Mouse (Mus musculus) cerebellum, adult 9-10 months (tissue): ENCODE measurements around the gene Plcl1.

Experiments used
- DNase-seq: peaks from one replicate; pipeline ENCODE4 v3.0.0; 2022

Gene Plcl1

DNA sequence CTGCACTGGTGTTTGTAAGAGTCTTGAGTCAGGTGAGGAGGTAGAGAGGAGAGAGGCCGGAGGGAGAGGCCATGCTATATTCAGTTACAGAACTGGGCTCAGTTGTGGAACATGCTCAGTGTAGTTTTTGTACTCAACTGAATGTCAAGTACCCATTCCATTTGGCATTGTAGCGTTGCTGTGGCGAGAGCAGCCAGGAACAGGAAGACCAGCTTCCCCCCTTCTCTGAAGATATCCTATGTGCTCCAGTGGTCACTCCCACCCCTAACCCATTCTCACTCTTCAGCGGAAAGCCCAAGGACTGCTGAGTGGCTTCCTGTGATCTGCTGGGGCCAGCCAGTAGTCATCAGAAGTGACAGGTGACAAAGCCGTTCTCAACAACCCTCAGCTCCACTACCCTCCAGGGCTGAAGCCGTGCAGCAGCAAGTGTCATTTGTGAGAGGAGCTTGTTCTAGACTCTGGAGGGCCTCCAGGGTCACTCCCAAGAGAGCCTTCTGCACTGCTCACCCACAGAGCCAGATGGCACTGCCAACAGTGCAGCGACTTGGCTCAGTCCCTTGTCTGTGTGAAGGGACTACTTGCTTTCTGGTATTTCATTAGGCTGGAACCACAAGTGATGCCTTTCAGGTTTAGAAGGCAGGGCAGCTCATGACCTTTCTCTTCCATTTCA, 213.0 kb downstream of the Plcl1 start:
- DNase-seq: peak; percentile 9

- no peak for DNase-seq
Measured at GRCm38 (mm10) chr1:55631496-55631895, 225.8 kb downstream of the Plcl1 start.

DNA sequence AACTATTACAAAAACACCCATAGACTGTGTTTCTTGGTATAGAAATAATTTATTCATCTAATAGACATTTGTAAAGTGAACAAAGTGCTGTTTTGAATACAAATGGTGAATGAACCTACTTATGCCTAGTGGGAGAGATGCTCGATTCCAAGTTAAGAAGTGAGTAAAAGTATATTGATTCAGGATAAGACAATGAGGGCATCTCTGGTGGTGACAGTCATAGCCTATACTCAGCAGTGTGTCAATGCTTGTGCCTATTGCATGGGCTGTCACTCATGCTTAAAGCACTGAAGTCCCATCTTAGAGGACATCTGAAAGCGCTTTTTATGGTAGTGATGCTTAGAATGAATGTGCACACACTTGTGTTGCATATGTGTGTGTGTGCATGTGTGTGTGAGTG, 226.3 kb downstream of the Plcl1 start:
- DNase-seq: no peak

DNA sequence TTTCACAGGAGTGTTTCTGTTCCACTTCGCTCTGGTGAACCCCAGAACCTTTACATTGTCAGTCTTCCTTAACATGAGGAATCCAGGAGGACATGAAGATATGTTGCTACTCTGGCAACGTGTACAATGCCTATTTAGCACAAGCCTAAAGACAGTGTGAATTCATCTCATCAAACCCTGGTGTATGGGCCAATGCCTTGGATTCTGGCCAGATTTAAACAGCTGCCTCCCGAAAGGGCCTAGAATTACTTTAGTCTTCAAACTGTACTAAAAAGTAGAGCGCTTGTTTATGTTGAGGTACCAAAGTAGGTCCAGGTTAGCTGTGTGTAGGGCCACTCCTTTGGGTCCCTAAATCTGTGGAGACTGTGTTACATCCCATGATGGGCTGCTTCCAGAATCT, 227.6 kb downstream of the Plcl1 start:
- no peak for DNase-seq

DNA sequence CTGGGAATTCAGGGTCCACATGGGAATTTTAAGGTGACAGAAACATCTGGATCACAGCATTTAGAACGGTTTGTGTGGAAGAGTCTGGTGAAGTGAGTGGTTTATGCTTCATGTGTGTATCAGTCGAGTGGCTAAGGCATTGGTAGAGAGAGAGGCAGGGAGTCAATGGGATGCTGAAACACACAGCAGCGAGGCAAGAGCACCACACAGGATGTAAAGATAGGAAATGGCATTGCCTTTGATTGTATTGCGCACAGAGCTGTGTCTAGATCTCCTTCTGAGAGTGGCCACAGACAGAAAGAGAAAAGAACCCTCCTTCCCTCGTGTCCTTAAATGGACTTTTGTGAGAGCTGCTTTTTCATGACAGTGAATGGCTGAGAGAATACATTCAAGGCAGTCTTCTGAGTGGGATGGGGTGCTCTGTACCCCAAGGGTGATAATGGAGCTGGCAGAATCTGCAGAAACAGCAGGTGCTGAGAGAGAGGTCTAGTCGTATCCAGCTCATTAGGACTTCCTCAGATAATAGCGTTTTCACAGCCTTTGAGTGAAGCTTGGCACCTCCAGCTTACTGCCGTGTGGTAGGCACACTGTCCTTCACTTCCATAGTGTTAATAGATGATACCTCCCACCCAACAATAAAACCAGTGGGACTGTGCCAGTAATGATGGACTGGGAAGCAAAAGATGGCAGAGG, 253.9 kb downstream of the Plcl1 start:
- no peak for DNase-seq

DNA sequence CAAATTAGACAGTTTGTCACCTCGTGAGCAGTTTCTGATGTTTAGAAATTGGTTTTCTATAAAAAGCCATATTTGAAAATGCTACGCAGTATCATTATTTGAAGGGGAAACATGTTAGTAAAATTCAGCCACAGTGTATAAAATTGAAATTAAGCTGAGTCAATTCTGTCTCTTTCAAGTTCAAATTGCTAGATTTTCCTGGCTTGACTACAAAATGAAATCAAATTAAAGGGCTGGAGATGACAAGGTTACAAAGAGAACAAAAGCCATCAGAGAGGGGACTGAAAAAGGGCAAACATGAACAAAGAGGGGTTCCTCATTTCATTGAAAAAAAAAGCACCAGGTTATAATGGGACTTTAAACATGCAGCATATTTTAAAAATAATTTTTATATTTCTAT, 255.7 kb downstream of the Plcl1 start:
- no peak for DNase-seq

DNA sequence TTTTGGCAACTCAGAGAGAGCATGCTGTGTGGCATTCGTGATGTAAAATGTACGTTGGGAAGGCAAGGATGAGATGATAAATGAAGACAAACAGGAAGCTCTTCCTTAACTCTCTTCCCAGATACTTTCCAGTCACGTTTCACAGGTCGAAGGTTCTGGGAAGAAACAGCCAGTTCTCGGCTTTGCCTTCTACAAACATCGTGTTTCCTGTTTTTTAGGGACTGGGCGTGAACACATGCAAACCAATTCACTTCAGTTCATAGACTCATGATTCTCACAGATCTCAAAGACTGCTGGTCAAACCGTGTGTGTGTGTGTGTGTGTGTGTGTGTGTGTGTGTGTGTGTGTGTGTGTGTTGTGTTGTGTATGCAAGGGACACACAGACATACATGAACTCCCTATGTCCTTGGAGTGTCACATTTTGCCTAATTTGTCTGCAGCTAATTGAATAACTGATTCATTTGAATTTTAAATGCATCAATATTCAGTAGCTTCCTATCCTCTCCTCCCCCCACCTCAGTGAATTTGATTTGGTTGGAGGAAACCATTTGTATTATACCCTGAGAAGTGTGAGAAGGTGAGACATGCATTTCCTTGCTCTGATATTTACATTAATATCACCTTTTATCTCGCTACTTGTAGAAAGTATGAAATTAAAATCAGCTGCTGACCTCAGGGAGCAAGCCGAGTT, 259.6 kb downstream of the Plcl1 start:
- no peak for DNase-seq

DNA sequence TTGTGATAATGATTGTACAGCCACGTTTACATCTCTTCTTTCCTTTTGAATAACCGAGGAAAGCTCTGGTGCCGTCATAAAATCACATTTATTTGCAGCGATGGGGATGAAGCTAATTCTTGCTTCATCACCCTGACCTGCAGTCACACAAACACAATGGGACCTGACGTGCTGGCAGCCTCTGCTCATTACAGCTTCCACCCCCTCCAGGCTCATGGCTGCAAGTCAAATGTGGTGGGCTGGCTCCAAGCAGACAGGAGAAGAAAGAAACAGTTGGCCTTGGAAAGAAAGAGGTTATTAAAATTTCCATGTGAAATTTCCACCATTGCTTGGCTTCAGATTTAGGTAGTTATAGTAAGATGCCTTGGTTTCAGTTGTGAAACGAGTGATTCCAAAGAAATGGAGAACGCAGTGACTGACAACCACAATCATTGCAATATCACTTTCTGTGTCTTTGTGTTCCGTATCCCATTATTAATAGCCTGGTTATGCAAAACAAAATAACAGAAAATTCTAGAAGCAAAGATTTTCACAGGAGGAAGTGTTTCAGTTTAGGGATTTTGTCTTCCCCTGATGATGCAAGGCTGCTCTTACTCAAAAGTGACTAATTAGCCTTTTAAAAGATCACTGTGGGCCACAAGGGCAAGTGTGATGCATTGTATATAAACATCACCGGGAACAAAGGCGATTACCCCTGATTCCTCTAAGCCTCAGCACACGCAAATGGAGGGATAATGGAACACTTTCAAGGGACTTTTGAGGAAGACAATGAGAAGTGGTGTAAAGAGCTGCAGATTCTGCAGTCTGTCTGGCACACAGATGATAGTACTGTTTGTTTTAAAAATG, 260.3 kb downstream of the Plcl1 start:
- DNase-seq: peak; percentile 50

- DNase-seq: no peak
Measured at GRCm38 (mm10) chr1:55666798-55667197, 261.1 kb downstream of the Plcl1 start.

DNA sequence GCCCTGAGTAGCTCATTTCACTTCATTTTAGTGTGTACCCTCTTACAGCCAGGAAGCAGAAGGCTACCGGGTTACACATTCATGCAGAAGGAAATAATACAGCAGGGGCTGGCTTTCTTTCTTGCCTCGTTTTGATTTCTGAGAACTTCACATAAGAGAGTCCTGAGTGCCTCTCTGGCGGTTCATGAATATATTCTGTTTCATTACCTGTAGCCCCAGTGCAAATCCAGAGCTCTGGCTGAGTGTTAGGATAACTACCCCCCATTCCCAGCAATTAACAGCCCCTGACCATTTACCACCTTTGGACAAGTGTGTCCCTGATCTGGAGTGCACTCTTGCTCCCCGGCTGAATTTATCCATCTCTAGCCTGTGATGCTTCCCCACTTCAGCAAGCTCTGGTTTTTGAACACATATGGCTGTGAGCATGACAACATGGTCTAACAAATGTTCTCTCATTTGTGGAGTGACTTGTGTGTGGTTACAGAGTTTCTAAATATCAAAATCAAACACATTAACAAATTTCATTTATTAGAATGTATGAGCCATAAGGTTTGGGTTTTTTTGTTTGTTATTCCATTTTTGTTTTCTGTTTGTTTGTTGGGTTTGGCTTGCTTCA, 263.0 kb downstream of the Plcl1 start:
- DNase-seq: no peak

DNA sequence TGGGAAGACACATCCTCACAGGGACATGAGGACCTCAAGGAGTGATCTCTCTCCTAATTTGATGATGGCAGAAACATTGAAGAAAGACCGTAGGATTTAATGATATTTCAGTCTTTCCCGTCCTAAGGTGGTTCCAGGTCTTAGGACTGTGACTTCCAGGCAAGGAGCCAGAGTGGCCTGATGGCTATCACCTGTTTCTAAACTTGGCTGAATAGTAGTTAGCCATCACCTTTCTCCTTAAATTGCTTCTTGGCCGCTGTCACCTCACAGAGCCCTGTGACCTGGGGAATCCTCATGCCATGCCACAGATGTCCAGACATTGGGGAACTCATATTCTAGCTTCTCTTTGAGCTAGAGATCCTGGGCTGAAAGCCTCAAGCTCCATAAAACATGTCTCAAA, 277.0 kb downstream of the Plcl1 start:
- DNase-seq: no peak

GRCm38 (mm10) chr1:55686261-55686660, 280.5 kb downstream of the Plcl1 start:
- no peak for DNase-seq

- no peak for DNase-seq
Measured at GRCm38 (mm10) chr1:55693636-55694220, 288.0 kb downstream of the Plcl1 start.

- no peak for DNase-seq
Measured at GRCm38 (mm10) chr1:55696206-55696605, 290.5 kb downstream of the Plcl1 start.

DNA sequence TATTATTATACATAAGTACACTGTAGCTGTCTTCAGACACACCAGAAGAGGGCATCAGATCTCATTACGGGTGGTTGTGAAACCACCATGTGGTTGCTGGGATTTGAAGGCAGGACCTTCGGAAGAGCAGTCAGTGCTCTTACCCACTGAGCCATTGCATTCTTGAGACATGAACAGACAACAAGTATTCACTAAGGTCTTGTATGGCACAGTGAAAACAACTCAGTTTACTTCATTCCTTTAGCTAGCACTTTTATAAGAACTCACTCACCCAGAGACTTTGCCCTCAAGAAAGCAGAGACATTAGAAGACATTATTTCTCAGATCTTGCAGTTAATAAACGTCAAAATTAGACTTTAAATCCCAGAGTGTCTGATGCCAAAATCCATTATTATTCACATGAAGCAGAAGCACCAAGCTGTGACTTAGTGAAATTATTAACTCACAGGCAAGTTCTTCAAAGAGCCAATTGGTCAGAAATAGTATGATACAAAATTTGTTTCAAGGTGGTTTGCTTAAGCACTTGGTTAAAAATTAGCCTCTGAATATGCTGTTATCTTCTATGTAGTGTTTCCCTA, 293.8 kb downstream of the Plcl1 start:
- DNase-seq: no peak

DNA sequence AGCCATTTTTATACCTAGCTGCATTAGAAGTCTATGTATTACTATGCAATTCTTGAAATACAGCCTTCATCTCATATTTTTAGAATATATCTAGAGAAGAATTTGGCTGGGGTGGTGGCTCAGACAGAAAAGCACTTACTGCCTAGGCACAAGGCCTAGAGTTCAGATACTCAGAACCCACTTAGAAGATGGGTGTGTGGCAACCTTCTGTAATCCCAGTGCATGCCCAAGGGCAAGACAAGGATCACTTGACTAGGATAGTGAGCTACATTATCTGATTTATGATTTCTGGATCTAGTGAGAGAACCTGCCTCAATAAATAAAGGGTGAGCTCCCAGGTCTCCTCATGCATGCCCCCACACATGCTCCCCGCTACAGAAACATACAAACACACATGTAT, 294.3 kb downstream of the Plcl1 start:
- no peak for DNase-seq

DNA sequence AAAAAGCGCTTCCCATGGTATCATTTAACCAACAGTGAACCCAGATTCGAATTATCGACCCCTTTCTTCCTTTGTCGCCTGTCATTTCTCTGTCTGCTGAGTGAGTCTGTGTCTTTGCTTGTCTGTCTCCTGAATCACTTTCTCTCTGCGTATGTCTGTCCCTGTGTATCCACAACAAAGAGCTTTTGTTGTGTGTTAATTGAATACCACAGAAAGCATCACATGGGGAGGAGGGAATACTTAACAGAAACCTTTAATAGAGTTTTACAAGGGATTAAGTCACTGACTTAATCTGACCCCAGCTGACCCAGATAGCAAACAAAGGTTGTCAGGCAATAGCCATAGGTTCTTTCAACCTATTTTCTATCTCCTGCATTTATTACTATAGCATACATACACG, 295.0 kb downstream of the Plcl1 start:
- DNase-seq: no peak

- no peak for DNase-seq
Measured at GRCm38 (mm10) chr1:55701601-55702000, 295.9 kb downstream of the Plcl1 start.

GRCm38 (mm10) chr1:55702106-55702505, 296.4 kb downstream of the Plcl1 start:
- DNase-seq: no peak

DNA sequence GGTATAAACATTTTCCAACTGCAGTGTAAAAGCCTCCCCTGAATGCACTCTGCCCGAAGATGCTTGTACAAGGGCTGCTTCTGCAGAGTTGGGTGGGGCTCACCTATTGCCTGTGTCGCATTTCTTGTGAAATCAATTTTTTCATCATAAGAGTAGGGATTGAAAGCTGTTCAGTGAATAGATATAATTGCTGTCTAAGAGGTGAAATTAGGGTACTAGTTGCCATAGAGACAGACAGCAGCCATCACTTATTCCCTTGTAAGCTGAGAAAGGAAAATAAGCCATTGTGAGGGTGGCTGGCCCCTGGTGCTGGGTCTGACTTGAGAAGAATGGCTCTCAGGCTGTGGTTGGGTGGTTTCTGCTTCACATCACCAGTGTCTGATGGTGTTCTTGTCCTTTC, 299.0 kb downstream of the Plcl1 start:
- DNase-seq: no peak

DNA sequence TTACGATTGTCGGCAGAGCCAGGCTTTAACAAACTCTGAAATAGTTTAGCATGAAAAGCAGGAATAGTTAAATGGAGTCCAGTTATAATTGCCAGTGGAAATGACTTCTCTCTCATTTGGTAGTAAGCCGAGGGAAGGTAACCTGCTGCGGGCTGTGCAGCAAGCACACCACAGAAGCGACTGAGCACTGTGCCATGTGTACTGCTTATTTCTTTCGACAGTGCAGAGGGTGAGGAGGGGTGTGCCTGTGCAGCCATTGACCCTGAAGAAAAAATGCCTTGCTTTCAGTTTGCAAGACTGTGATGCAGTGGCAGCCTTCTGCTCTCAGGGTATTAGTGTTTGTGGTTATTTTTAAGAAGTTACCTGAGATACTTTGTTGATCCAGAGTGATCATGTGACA, 299.5 kb downstream of the Plcl1 start:
- no peak for DNase-seq

GRCm38 (mm10) chr1:55705756-55706155, 300.0 kb downstream of the Plcl1 start:
- no peak for DNase-seq
